Mouse (Mus musculus) c-Kit-negative CD71-positive TER-119-positive erythroid progenitor cells, embryonic 14.5 days (primary cell): ENCODE results near the gene Txndc8.

Experiments used
- DNase-seq: peaks from one replicate; pipeline ENCODE4 v3.0.0-alpha.2; 2013; ENCODE audit warnings: low read depth, low spot score

Gene Txndc8

GRCm38 (mm10) chr4:58009024-58009423 lies at the start of gene Txndc8:
Gene Txndc8, minus strand, starts transcription at chr4:58009124.
- DNase-seq, result no peak

DNA sequence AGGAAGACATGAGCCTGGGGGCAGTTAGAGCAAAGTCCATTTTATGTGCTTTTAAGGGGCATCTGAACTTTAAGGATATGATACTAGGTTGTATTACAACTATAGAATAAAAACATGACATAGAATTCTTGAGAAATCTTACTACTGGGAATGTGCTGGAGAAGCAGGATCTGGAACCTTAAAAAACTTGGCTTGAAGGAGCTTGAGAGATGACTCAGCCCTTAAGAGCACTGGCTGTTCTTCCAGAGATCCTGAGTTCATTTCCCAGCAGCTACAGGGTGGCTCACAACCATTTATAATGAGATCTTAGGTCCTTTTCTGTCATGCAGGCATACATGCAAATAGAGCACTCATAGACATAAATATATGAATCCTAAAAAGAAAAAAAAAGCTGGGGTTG lies 46.7 kb upstream of the Txndc8 start:
- no peak for DNase-seq

- DNase-seq, result no peak
Measured at GRCm38 (mm10) chr4:58054441-58054840, 45.5 kb upstream of the Txndc8 start.

DNA sequence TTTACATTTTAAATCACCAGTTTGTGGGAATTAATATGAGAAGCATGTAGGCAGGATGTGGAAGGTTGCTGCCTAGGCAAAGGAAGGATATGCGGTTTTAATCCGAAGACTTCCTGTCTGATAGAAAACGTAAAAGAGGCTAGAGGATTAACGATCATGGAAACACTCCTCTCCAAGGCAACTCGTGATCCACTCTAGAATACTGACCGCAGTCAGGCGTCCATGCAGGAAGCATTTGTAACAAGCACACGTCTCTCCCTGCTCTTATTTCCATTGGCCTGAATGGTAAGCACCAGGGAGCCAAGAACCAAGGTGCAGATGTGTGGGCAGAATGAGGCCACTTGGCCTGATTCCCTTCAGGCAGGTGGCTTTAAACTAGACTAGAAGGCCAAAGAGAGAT lies 41.8 kb upstream of the Txndc8 start:
- no peak for DNase-seq

- DNase-seq, result no peak
Measured at GRCm38 (mm10) chr4:58050276-58050675, 41.4 kb upstream of the Txndc8 start.

- no peak for DNase-seq
Measured at GRCm38 (mm10) chr4:58044833-58045232, 35.9 kb upstream of the Txndc8 start.

- no peak for DNase-seq
Measured at GRCm38 (mm10) chr4:58044356-58044755, 35.4 kb upstream of the Txndc8 start.

DNA sequence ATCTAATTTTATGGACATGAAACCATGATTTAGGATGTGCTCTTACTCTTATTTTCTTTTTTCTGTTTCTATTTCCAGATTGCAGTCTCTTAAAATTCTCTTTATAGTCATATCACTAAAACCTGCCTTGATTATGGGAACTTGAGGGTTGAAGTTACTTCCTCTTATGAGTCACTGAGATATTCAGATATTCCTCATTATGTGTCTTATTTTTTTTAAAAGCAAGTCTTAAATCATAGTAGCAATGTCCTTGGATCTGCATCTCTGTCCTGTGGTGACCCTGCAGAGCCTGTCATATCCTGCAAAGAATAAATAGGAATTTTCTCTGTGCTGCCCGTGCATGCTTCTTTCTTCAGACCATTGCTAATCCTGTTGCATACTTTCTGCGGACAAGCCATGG lies 31.2 kb upstream of the Txndc8 start:
- no peak for DNase-seq

- no peak for DNase-seq
Measured at GRCm38 (mm10) chr4:58037096-58037705, 28.3 kb upstream of the Txndc8 start.

GRCm38 (mm10) chr4:58034663-58035062 lies 25.7 kb upstream of the Txndc8 start:
- DNase-seq, result no peak

- no peak for DNase-seq
Measured at GRCm38 (mm10) chr4:58032714-58033113, 23.8 kb upstream of the Txndc8 start.

DNA sequence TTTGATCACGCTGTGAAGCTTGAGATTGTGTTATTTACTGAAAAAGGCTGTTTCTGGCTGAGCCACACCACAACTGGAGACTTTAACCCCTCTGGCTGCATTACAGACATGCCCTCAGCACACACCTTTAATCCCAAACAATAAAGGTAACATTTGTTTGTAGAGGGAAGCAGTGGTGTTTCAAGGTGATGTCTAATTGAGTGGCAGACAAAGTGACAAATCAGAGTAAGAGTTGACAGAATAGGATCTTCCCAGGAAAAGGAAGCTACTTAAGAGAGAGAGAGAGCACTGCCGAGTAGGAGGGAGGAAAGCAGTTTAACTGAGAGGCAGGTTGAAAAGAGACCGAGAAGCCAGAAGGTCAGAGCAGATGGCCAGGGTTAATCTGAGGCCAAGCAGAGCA lies 5.4 kb downstream of the Txndc8 start:
- no peak for DNase-seq

- no peak for DNase-seq
Measured at GRCm38 (mm10) chr4:57991425-57991824, 17.5 kb downstream of the Txndc8 start.

DNA sequence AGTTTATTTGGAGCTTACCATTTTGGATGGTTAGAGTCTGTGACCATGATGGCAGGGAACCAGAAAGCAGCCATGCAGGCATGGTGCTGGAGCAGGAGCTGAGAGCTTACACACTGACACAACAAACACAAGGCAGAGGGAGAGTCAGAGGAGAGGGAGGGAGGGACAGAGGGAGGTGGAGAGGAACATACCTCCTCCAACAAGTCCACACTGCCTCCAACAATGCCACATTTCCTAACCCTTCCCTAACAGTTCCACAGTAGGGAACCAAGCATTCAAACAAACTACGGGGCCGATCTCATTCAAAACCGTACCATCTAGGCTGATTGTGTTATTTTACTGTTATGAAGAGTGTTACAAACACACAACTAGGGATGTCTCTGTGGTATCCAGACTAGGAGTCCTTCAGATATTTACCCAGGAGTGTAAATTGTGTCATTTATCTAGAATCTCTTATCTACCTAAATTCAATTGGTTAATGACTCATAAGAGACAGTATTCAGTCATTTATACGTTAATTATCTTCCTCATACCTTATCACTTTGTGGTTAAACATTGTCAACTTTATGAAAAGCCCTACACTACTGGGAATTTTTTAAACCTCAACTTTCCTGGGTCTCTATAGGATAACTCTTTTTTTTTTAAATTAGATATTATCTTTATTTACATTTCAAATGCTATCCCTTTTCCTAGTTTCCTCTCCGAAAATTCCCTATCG lies 34.4 kb downstream of the Txndc8 start:
- no peak for DNase-seq

DNA sequence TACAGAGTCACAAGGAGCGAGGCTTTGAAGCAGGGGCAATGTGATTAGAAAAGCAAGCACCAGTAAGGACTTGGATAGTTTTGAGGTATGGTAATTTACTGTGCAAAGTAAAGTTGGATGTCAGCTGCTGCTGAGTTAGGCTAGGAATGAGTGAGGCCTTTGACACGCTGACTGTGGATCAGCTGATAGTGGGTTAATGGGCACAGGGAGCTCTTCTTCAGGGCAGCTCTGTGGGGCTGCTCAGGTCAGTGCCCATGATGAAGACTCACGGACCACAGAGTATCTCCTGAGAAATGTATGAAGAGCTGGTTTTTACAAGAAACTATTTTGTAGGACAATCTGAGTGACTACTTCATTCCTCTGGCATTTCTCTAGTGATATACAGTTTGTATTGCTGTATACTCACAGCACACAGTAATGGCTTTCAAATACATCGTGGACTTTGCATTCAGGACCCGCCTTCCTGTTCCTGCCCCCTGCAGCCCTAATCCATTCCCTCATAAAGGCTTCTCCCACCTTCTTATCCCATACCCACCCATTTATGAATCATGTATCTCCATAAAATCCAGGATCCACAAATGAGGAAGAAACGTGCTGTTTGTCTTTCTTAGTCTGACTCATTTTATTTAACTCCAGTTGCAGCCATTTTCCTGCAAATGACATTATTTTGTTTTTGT lies 35.2 kb downstream of the Txndc8 start:
- no peak for DNase-seq

- DNase-seq, result no peak
Measured at GRCm38 (mm10) chr4:57970285-57970684, 38.6 kb downstream of the Txndc8 start.

DNA sequence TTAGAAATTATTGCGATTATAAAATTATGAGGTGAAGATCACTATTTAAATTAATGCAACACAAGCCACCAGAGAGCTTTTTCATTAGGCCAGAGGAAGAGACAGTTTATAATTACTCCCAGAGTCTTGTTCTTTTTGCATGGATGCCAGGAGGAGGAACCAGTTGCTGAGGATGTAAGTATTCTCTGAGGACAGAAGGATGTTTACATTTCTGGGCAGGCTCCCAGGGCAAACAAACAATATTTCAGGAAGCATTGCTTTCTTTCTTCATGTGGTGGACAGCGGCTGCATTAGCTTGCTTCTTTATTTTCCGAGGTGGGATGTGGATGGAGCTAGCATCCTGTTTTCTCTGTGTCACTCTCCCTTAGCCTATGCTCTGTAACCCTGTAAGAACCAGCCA lies 41.7 kb downstream of the Txndc8 start:
- no peak for DNase-seq

DNA sequence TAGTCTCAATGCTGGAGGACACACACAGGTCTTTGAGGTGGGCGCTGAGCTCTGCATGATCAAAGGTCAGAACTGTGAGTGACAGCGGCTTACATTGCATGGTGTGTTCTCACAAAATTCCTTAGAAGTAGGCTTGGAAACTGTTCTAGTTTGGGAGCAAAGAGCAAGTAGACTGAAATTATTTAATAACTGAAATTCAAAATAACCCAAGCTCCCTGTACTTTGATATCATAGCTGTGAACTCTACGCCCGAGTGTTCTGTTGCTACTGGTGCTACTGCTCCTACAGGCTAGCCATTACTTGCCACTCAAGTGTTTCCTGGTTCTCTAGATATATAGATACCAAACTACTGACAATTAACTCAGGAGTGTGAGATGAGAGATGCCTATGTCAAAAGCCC lies 43.4 kb downstream of the Txndc8 start:
- DNase-seq, result no peak

- DNase-seq, result no peak
Measured at GRCm38 (mm10) chr4:57964143-57964542, 44.8 kb downstream of the Txndc8 start.

GRCm38 (mm10) chr4:57959056-57959455 lies 49.9 kb downstream of the Txndc8 start:
- no peak for DNase-seq

DNA sequence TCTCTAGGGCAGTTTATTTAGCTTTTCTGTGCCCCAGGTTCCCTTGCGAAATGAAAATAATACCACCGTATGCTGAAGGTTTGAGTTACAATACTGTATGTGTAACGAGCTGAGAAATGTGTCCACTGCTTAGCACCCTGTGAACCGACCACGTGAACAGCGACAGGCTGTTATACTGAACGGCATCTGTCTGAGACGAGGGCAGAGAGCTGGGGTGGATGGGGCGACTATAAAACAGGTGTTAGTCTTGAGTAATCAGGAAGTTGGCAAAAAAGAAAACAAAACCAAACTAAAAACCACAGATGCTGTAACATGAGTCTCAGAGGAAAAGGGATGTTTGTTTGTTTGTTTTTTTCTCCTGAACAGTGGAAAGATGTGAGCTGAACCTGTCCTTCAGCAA lies 50.8 kb downstream of the Txndc8 start:
- no peak for DNase-seq

DNA sequence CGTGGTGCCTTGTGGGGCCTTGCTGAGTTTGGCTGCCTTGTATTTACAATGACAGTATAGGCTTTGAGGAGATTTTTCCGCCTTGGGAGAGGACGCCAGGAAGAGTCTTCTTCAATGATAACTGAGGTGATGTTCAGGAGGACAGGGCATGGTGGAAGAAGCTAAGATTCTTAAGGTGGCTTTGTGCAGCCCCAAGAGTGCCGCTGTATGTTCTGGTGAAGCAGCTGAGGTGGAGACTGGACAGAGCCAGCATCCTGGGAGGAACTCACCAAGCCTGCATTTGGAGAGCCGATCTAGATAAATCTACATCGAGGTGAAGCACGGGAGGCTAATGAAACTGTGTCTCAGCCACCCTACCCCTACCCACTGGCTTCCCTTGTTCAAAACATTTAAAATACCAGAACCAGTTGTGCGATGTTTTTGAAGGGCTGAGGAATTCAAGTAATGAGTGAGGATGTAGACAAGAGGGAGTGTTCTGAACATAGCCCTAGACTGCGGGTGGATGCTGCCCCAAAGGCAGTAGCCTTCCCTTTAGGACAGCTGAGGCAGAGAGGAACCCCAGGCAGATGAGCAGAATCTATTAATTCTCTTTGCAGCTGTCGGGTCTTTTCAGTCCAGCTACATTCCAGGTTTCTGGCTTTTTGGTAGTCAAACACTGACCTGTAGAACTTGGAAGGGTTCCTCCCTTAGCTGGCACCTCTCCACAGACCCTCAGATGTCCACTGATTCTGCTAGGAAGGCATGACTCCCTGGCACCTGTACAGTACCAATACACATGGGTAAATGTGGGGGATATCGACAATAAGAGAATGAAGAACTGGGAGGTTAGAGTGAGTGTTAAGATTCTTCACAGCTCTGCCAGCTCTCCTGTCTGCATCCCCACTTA lies 51.5 kb downstream of the Txndc8 start:
- DNase-seq, result no peak
